Comparison of ENCODE assay signal across 10 mouse cellular contexts in genomic region chr2:141312136-141312948, GRCm38 (mm10).
DNase-seq lines count a peak whose midpoint lies in the region; ATAC-seq lines count a peak whose summit lies in the region.
"Had no signal": no experiment of that assay in that cellular context is flagged by ENCODE, and none has a peak within 500 bp of the region (broad histone marks: within the 10 kb centered on the region; RNA-seq: fewer than 3 reads in every experiment).

No protein-coding gene starts in this region.

- no peaks in the 10 kb centered on the region for H3K9me3 ChIP-seq in kidney, embryonic 15.5 days (replicated peaks)
- H3K9me3 ChIP-seq in forebrain, embryonic 11.5 days (ENCODE audit: control insufficient read depth, low read length), result no peaks in the 10 kb centered on the region
- no peaks in the 10 kb centered on the region for H3K9me3 ChIP-seq in limb, embryonic 13.5 days
- H3K9me3 ChIP-seq: liver, embryonic 15.5 days had no signal

- no peaks in the 10 kb centered on the region for H3K36me3 ChIP-seq in kidney, embryonic 15.5 days
- H3K36me3 ChIP-seq in forebrain, embryonic 11.5 days (ENCODE audit: control insufficient read depth, insufficient read depth, low read length), result no peaks in the 10 kb centered on the region
- no peaks in the 10 kb centered on the region for H3K36me3 ChIP-seq in limb, embryonic 13.5 days
- H3K36me3 ChIP-seq: liver, embryonic 15.5 days had no signal

- 65% methylated on average over 10 of the region's 10 CpGs for WGBS in kidney, embryonic 15.5 days
- 32% methylated on average over 10 of the region's 10 CpGs for WGBS in forebrain, embryonic 11.5 days
- 52% methylated on average over 10 of the region's 10 CpGs for WGBS in limb, embryonic 13.5 days

- ATAC-seq in kidney, embryonic 15.5 days (replicated peaks; ENCODE audit: low FRiP score), result peak; percentile 46; the same call in 1 of the 2 replicates
- peak; percentile 94 for ATAC-seq in forebrain, embryonic 11.5 days (replicated peaks; ENCODE audit: low FRiP score)
- ATAC-seq in limb, embryonic 13.5 days (ENCODE audit: low FRiP score, low read depth), result peak; percentile 84

- H3K4me3 ChIP-seq in kidney, embryonic 15.5 days (replicated peaks), result no peak overlapping the region
- no peak overlapping the region for H3K4me3 ChIP-seq in forebrain, embryonic 11.5 days (ENCODE audit: low read depth, low read length)
- no peak overlapping the region for H3K4me3 ChIP-seq in limb, embryonic 13.5 days
- H3K4me3 ChIP-seq: liver, embryonic 15.5 days had no signal

- H3K4me1 ChIP-seq in kidney, embryonic 15.5 days, result no peaks in the 10 kb centered on the region
- H3K4me1 ChIP-seq in forebrain, embryonic 11.5 days (replicated peaks; ENCODE audit: control insufficient read depth, insufficient read depth, low read length), result peaks cover 3% of the 10 kb centered on the region; the same call in 1 of the 2 replicates
- H3K4me1 ChIP-seq in limb, embryonic 13.5 days, result peaks cover 7% of the 10 kb centered on the region; the same call in 1 of the 2 replicates
- H3K4me1 ChIP-seq: liver, embryonic 15.5 days had no signal

- H3K27ac ChIP-seq in kidney, embryonic 15.5 days, result no peak overlapping the region
- H3K27ac ChIP-seq in forebrain, embryonic 11.5 days (ENCODE audit: low read depth, low read length), result peak overlapping the region; percentile 51; the same call in 1 of the 2 replicates
- H3K27ac ChIP-seq in limb, embryonic 13.5 days, result no peak overlapping the region
- H3K27ac ChIP-seq: liver, embryonic 15.5 days had no signal

- no peak overlapping the region for H3K4me2 ChIP-seq in kidney, embryonic 15.5 days
- no peak overlapping the region for H3K4me2 ChIP-seq in forebrain, embryonic 11.5 days (ENCODE audit: low read depth, low read length, severe bottlenecking)
- H3K4me2 ChIP-seq in limb, embryonic 13.5 days (replicated peaks), result no peak overlapping the region
- H3K4me2 ChIP-seq: liver, embryonic 15.5 days had no signal

- no peak overlapping the region for H3K9ac ChIP-seq in kidney, embryonic 15.5 days
- H3K9ac ChIP-seq in forebrain, embryonic 11.5 days (ENCODE audit: low read length), result no peak overlapping the region
- H3K9ac ChIP-seq in limb, embryonic 13.5 days, result no peak overlapping the region
- H3K9ac ChIP-seq: liver, embryonic 15.5 days had no signal

- no peak for DNase-seq in kidney, adult 18-20 months
- DNase-seq in forebrain, embryonic 11.5 days (ENCODE audit: low spot score), result peak; percentile 62
- peak; percentile 66 for DNase-seq in retina, embryonic 14.5 days (ENCODE audit: low spot score)
- no peak for DNase-seq in frontal cortex, postnatal 10 days (ENCODE audit: low spot score in 2 of 2)
- no peak for DNase-seq in cerebellum, postnatal 10 days
- DNase-seq: cerebellum, adult 11 months; thymus, postnatal 25 days had no signal

- H3K27me3 ChIP-seq in kidney, embryonic 15.5 days, result no peaks in the 10 kb centered on the region
- no peaks in the 10 kb centered on the region for H3K27me3 ChIP-seq in forebrain, embryonic 11.5 days (ENCODE audit: control insufficient read depth, insufficient read depth, low read length)
- H3K27me3 ChIP-seq in limb, embryonic 13.5 days, result no peaks in the 10 kb centered on the region
- H3K27me3 ChIP-seq: liver, embryonic 15.5 days had no signal

Comparison
In these comparisons a context has a peak if more than half of its experiments do, and no peak if none do; other contexts are left out.
1. DNase-seq: peak in forebrain, embryonic 11.5 days (single experiment) and retina, embryonic 14.5 days (single experiment); none in kidney, adult 18-20 months (single experiment), frontal cortex, postnatal 10 days (0 of 2) and cerebellum, postnatal 10 days (0 of 2).
2. Peak in every context shown above with its lines, with median percentiles within 50 percentile points of each other: ATAC-seq.